Mouse (Mus musculus): ENCODE measurements around the gene Npcd. TPM values are rescaled to one million over a fixed set of nuclear protein-coding genes. Genes with fewer than 3 reads are reported as not detected.
A peak's percentile ranks its signal among the peaks of the same experiment; 100 is the strongest.

Gene Npcd
- polyA plus RNA-seq, 2 experiments: 0.99 to 1.7 TPM

DNA sequence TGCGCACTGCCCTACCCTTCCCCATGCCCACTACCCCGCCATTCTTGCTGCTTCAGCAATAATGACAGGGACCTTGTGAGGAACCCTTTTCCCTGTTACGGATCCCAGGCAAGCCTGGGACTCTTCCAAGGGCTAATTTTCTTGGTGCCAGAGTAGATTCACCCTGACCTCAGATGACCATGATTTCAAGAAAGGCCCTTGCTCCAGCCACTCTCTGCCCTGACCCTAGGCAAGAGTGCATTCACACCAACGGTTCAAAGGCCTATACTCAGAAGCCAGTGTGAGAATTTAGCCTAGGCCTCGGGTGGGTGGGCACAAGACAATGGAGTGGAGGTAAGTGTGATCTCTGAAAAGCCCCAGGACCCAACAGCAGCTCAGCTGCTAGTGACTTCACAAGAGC lies 4.6 kb downstream of the Npcd start:
- 84% methylated on average over 5 of the region's 5 CpGs for WGBS
- no peak for DNase-seq (ENCODE audit: low spot score)
- peaks cover 65% of the 10 kb centered on the region for H3K36me3 ChIP-seq (ENCODE audit: control insufficient read depth, insufficient read depth, low read length)
- H3K4me1 ChIP-seq (ENCODE audit: control insufficient read depth, insufficient read depth, low read length): peaks cover 15% of the 10 kb centered on the region
- TF ChIP-seq POLR2A (IDR thresholded peaks at IDR 0.05; ENCODE audit: borderline replicate concordance, extremely low read depth, insufficient read depth, insufficient read length): no peak
- no peak overlapping the region for H3K4me3 ChIP-seq (replicated peaks; ENCODE audit: low read length)
- no peaks in the 10 kb centered on the region for H3K9me3 ChIP-seq (ENCODE audit: control insufficient read depth, low read length)
- H3K27me3 ChIP-seq (ENCODE audit: control insufficient read depth, insufficient read depth, low read length): no peaks in the 10 kb centered on the region
- H3K4me2 ChIP-seq (replicated peaks; ENCODE audit: low read depth, low read length, severe bottlenecking): no peak overlapping the region
- no peak overlapping the region for H3K9ac ChIP-seq (ENCODE audit: low read depth, low read length, severe bottlenecking)
- no peak for ATAC-seq (ENCODE audit: low FRiP score, low read depth)
- H3K27ac ChIP-seq (replicated peaks; ENCODE audit: low read depth, low read length): no peak overlapping the region

DNA sequence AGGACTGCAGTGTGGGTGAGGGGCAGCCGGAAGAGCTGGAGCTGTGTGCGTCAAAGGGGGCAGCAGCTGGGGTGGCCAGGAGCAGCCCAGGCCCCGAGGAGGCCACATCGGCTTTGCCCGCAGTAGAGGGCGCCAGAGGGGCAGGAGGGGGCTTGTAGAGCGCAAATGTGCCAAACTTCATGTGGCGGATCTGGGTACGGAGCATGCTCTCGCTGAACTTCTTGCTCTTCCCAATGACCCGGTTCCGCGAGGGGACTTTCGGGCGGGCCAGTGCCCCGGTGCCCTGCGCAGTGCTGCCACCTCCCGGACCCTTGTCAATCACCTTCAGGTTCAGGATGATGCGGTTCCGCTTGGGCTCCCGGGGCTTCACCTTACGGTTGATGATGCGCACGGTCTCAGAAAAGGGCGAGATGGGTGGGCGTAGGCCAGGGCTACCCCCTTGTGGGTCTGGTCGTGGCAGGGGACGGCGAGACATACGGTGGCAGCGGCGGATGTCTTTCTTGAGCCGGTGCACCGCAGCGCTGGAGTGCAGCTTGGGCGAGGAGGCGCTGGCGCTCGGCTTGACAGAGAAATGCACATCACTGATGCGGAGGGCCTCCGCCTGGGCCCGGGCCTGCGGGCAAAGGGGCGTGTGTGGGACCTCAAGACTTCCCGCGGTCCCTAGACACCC lies 5.5 kb downstream of the Npcd start:
- DNase-seq (ENCODE audit: low spot score): no peak
- H3K27ac ChIP-seq (replicated peaks; ENCODE audit: low read depth, low read length): no peak overlapping the region

DNA sequence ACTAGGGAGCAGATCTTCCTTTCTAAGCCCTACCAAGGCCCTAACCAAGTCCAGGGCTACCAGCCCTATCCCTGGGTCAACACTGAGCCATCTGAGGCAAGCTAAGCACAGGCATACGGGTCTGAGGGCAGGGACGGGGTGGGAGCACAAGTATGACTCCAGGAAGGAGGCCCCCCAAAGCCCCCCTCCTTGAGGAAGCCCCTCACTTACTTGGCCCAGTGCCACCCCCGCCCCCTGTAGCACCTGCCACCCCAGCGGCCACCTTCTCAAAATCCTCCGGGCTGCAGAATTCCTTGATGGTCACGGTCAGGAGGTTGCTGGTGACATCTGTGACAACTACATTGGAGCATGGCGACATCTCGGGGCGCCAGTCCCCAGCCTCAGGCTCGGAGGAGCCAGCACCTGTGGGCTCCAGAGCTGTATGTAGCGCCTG lies 6.2 kb downstream of the Npcd start:
- H3K27me3 ChIP-seq (ENCODE audit: control insufficient read depth, insufficient read depth, low read length): no peaks in the 10 kb centered on the region
- DNase-seq (ENCODE audit: low spot score) (no peak), ATAC-seq (ENCODE audit: low FRiP score, low read depth) (no peak)
- peaks cover 78% of the 10 kb centered on the region for H3K36me3 ChIP-seq (ENCODE audit: control insufficient read depth, insufficient read depth, low read length)
- H3K4me2 ChIP-seq (replicated peaks; ENCODE audit: low read depth, low read length, severe bottlenecking): no peak overlapping the region
- peaks cover 15% of the 10 kb centered on the region for H3K4me1 ChIP-seq (ENCODE audit: control insufficient read depth, insufficient read depth, low read length)
- no peaks in the 10 kb centered on the region for H3K9me3 ChIP-seq (ENCODE audit: control insufficient read depth, low read length)
- H3K27ac ChIP-seq (replicated peaks; ENCODE audit: low read depth, low read length): no peak overlapping the region
- no peak overlapping the region for H3K9ac ChIP-seq (ENCODE audit: low read depth, low read length, severe bottlenecking)
- no peak overlapping the region for H3K4me3 ChIP-seq (replicated peaks; ENCODE audit: low read length)
- TF ChIP-seq POLR2A (IDR thresholded peaks at IDR 0.05; ENCODE audit: borderline replicate concordance, extremely low read depth, insufficient read depth, insufficient read length): no peak
- 84% methylated on average over 10 of the region's 11 CpGs for WGBS

More for the DNA sequence above, 5.5 kb downstream of the Npcd start:
- Histone ChIP-seq H3K4me3 (replicated peaks; ENCODE audit: low read length) (no peak overlapping the region), H3K4me2 (replicated peaks; ENCODE audit: low read depth, low read length, severe bottlenecking) (no peak overlapping the region), H3K36me3 (ENCODE audit: control insufficient read depth, insufficient read depth, low read length) (peaks cover 71% of the 10 kb centered on the region), H3K9ac (ENCODE audit: low read depth, low read length, severe bottlenecking) (0 out of 2 replicates have a peak overlapping the region, but pooled peaks have one; percentile 21), H3K4me1 (ENCODE audit: control insufficient read depth, insufficient read depth, low read length) (peaks cover 17% of the 10 kb centered on the region), H3K27me3 (ENCODE audit: control insufficient read depth, insufficient read depth, low read length) (no peaks in the 10 kb centered on the region), H3K9me3 (ENCODE audit: control insufficient read depth, low read length) (no peaks in the 10 kb centered on the region)
- no peak for ATAC-seq (ENCODE audit: low FRiP score, low read depth)
- WGBS: 67% methylated on average over 44 of the region's 46 CpGs
- no peak for TF ChIP-seq POLR2A (IDR thresholded peaks at IDR 0.05; ENCODE audit: borderline replicate concordance, extremely low read depth, insufficient read depth, insufficient read length)

DNA sequence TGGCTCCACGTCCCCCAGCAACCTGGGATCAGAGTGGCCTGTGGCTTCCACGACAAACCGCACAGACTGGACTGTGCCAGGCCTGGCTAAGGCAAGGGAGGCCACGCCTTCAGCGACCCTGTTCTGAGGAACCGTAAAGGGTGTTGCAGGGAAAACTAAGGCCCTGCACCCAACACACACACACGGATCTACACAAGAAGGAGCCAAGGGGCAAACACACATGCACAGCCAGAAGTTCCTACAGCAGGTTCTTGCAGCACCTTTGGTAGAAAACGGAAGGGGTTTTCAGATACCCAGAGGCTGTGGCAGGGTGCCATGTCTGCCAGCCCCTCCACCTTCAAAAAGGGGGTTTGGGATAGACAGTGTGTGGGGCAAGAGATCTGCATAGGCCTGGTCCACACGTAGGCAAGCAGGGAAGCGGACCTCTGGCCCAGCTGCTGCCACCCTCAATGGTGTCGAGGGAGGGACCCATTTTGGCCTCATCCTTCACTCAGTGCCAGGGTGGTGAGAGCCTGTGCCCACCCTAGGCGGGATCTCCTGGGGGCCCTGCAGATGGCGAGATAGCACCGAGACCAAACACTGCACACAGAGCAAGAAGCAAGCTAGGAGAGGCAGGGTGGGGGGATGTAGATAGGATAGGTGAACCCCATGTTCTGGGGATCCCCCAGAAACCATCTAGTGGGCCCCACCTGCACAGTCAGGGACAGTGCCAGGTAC lies 6.8 kb downstream of the Npcd start:
- ATAC-seq (ENCODE audit: low FRiP score, low read depth): no peak
- H3K36me3 ChIP-seq (ENCODE audit: control insufficient read depth, insufficient read depth, low read length): peaks cover 77% of the 10 kb centered on the region
- H3K9ac ChIP-seq (ENCODE audit: low read depth, low read length, severe bottlenecking): no peak overlapping the region
- H3K4me3 ChIP-seq (replicated peaks; ENCODE audit: low read length): no peak overlapping the region
- WGBS: 89% methylated on average over 14 of the region's 14 CpGs
- no peak for DNase-seq (ENCODE audit: low spot score)
- no peaks in the 10 kb centered on the region for H3K9me3 ChIP-seq (ENCODE audit: control insufficient read depth, low read length)
- H3K27ac ChIP-seq (replicated peaks; ENCODE audit: low read depth, low read length): no peak overlapping the region
- H3K27me3 ChIP-seq (ENCODE audit: control insufficient read depth, insufficient read depth, low read length): no peaks in the 10 kb centered on the region
- H3K4me2 ChIP-seq (replicated peaks; ENCODE audit: low read depth, low read length, severe bottlenecking): no peak overlapping the region
- H3K4me1 ChIP-seq (ENCODE audit: control insufficient read depth, insufficient read depth, low read length): peaks cover 9% of the 10 kb centered on the region
- TF ChIP-seq POLR2A (IDR thresholded peaks at IDR 0.05; ENCODE audit: borderline replicate concordance, extremely low read depth, insufficient read depth, insufficient read length): no peak

DNA sequence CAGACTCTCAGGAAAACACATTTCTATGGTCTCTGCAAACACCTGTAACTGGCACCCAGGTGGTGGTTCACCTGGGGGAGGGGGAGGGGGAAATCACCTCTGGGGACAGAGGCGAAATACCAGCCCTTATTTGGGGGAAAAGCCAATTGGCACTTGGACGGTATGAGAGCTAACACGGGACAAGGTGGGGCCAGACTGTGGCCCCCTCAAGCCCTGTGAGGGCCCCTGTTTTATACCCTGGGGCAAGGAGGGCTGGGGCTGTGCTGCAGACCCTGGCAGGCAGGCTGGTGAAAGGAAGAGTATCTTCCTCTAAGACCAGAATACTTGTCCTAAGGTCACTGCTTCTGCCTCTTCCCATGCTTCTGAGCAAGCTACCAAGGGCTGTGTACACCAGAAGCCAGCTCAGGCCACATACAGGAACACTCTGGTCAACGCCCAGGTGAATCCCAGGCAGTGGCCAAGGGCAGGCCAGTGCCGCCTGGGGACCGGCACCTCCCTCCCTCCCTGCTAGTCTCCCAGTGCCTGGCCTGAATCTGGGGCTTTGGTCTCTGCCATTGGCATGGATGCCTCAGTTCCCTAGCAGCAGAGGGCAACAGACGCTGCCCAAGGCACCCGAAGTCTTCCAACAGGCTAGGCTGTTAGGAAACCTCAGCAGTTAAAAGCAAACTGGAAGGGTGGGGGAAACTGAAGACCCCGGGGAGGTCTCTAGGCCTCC lies 7.7 kb downstream of the Npcd start:
- Histone ChIP-seq H3K27me3 (ENCODE audit: control insufficient read depth, insufficient read depth, low read length) (no peaks in the 10 kb centered on the region), H3K36me3 (ENCODE audit: control insufficient read depth, insufficient read depth, low read length) (peaks cover 71% of the 10 kb centered on the region), H3K4me3 (replicated peaks; ENCODE audit: low read length) (no peak overlapping the region), H3K4me1 (ENCODE audit: control insufficient read depth, insufficient read depth, low read length) (peaks cover 7% of the 10 kb centered on the region; the same call in 1 of the 2 replicates), H3K9me3 (ENCODE audit: control insufficient read depth, low read length) (no peaks in the 10 kb centered on the region), H3K9ac (ENCODE audit: low read depth, low read length, severe bottlenecking) (no peak overlapping the region), H3K4me2 (replicated peaks; ENCODE audit: low read depth, low read length, severe bottlenecking) (no peak overlapping the region), H3K27ac (replicated peaks; ENCODE audit: low read depth, low read length) (no peak overlapping the region)
- WGBS: 75% methylated on average over 9 of the region's 9 CpGs
- no peak for TF ChIP-seq POLR2A (IDR thresholded peaks at IDR 0.05; ENCODE audit: borderline replicate concordance, extremely low read depth, insufficient read depth, insufficient read length)
- no peak for DNase-seq (ENCODE audit: low spot score)
- ATAC-seq (ENCODE audit: low FRiP score, low read depth): no peak
